Mouse (Mus musculus): ENCODE data around the gene Psap.

GRCm38 (mm10) chr10:60304854-60305628, 27.6 kb downstream of the Psap start:
- TF ChIP-seq POLR2A (IDR thresholded peaks at IDR 0.05; ENCODE audit: extremely low read depth, insufficient read depth, low read length): no peak
- TF ChIP-seq CTCF (IDR thresholded peaks at IDR 0.05; ENCODE audit: low read depth, low read length): peak; percentile 75

All from liver, adult 2 months (tissue).